Mouse (Mus musculus) layer of hippocampus, postnatal 14 days (tissue): ENCODE data around the gene Olfr287. TPM values are rescaled to one million over a fixed set of nuclear protein-coding genes. Genes with fewer than 3 reads are reported as not detected.

Source experiments
- DNase-seq, 2 experiments: peaks; one replicate each; pipeline ENCODE4 v3.0.0; 2021 to 2022; ENCODE audit warnings: low spot score in 2 of 2, mixed read lengths in 1 of 2
- long read RNA-seq, 2 experiments: library from polyadenylated mRNA; stranded (forward); transcript quantifications; one replicate each; pipeline ENCODE4 v2.0.0; 2021
- total RNA-seq, 2 experiments: library from RNA; stranded (reverse); gene quantifications; 2 replicates each; pipeline ENCODE4 v1.2.3; 2021

Olfr287 gene
- total RNA-seq: 1 to 10 TPM; 1.9 to 2.3 TPM
- long read RNA-seq, experiment 1, partial matches to known transcripts: 1 of 2 reads
- long read RNA-seq, experiment 1, other reads (novel, unspliced or antisense): 0 of 2 reads
- long read RNA-seq, experiment 2, partial matches to known transcripts: 1 of 3 reads
- long read RNA-seq, experiment 2, other reads (novel, unspliced or antisense): 0 of 3 reads

- DNase-seq: peak in 1 of 2 experiments; percentile 12
Measured at GRCm38 (mm10) chr15:98220877-98221276, at the start of gene Olfr287, which contains the start of gene Gm44579. Olfr287 (minus strand) TSS chr15:98221056. Gm44579 (minus strand) TSS chr15:98220977.

DNA sequence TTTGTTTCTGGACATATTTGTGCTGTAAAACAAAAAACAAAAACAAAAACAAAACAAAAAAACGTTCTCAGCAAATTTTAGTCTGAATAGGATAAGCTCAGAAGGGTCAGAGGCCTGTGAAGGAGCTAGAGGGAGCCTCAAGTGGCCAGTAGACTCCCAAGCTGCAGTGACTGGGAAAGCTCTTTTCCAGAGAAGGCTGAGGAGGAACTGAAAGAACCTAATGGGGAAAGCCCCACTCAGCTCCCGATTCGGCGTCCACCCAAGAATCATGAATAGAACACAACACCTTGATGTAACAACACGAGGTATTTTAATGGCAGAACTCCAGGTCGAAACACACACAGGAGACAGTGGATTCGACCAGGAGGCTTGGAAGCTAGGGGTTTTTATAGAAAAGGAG is 36.9 kb upstream of the Olfr287 start:
- no peak for DNase-seq

- no peak for DNase-seq
Measured at GRCm38 (mm10) chr15:98257193-98257592, 36.3 kb upstream of the Olfr287 start, which contains the start of gene H1fnt. H1fnt (minus strand) TSS chr15:98257293.

- no peak for DNase-seq
Measured at GRCm38 (mm10) chr15:98256271-98256670, 35.4 kb upstream of the Olfr287 start.

DNA sequence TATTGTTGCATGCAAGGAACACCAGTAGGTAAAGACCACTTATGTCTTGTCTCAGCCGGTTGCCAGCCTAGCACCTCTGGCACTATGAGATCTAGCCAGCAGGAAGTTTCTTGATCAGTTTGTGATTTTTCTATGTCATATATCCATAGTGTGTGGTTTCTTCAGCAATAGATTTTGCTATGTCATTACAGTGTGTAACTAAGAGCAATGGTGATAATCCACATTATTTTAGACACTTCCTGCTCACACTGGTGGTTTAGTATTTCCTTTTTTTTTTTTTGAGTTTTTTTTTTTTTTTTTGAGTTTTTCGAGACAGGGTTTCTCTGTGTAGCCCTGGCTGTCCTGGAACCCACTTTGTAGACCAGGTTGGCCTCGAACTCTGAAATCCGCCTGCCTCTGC is 14.6 kb upstream of the Olfr287 start:
- no peak for DNase-seq

DNA sequence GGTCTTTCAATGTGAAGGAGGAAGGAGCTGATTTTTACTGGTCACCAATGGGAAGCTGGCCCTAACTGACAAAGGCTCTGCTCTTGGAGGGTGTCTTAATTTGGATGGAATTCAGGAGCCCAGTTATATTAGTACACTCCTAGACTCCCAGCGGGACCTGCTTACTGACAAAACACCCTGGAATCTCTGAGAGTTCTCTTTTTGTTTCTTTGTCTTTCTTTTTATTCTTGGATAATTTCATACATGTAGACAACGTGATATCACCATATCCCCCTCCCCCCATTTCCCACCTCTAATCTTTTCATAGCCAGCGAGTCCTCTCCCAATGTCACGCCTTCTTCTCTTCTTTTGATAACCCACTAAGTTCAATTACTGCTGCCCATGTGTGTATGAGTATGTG is 13.5 kb upstream of the Olfr287 start, which contains the start of gene Olfr286:
Gene Olfr286 (minus strand): TSS at position 101 of the 400 bp plus-strand sequence.
- no peak for DNase-seq

DNA sequence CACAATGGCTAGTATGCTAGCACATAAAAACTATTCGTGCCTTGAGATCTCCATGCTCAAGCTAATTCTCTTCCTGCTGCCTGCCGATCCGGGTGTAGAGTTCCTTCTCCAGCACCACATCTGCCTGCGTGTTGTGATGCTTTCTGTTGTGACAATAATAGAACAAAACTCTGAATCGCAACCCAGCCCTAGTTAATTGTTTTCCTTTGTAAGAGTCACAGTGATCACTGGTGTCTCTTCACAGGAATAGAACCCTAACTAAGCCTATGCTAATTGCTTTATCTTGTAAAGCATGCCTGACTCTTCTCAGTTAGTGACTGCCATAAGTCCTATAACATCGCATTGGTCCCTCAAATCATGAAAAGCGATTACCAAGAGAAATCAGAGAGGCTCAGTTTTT is 5.2 kb upstream of the Olfr287 start:
- no peak for DNase-seq

DNA sequence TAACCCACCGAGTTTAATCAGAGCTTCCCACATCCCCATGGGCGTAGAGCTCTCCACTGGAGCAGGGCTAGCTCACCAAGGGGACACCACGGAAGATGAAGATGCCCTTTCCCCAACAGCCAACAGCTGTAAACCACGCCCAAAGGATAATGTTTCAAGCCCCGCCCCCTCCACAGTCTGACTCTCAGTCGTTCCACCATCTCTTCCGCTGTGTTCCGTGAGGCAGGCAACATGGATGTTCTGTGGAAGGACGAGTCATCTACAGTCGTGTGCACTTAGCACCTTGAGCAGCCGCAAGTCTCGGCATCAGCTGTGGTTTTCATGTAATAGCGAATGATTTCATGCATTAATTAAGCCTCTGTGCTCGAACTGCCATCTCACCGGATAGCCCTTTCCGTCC is 4.8 kb upstream of the Olfr287 start:
- no peak for DNase-seq

DNA sequence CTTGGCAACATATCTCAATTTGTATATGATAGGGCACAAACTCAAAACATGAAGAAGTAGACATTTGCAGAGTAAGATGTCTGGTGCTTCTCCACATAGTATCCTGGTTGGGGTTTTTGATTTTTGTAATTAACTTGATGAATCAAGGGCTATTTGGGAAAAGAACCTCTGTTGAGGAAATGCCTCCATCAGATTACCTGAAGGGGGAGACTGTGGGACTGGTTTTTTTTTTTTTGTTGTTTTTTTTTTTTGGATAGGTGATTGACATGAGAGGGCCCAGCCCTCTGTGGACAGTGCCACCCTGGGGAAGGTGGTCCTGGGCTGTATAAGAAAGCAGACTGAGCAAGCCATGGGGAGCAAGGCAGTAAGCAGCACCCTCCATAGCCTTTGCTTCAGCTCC is 1.5 kb upstream of the Olfr287 start:
- no peak for DNase-seq

- DNase-seq: no peak
Measured at GRCm38 (mm10) chr15:98214130-98214529, 6.7 kb downstream of the Olfr287 start.

DNA sequence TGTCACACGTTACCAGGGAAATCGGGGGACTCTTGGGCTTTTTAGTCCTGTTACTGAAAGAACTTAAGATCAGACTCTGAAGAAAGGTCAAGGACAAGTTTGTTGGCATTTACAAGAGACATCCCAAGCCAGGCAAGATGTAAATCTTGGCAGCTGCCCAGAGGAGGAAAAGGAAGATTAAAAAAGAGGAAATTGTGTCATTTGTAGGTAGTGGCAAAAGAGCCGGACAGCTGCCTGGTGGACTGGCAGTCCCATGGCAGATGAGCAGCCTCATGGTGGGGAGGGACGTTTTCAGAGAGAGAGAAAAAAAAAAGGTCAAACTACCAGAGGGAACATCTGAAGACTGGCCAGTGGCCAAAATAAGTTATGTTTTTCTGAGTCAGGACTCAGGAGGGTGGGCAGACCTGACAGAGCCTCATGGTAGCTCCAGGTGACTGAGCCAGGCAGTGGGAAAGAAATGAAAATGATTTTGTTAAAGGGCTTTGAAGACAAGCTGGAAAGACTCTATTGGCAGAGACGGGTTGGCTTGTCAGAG is 7.5 kb downstream of the Olfr287 start:
- no peak for DNase-seq

- DNase-seq: no peak
Measured at GRCm38 (mm10) chr15:98209676-98210075, 11.2 kb downstream of the Olfr287 start.

DNA sequence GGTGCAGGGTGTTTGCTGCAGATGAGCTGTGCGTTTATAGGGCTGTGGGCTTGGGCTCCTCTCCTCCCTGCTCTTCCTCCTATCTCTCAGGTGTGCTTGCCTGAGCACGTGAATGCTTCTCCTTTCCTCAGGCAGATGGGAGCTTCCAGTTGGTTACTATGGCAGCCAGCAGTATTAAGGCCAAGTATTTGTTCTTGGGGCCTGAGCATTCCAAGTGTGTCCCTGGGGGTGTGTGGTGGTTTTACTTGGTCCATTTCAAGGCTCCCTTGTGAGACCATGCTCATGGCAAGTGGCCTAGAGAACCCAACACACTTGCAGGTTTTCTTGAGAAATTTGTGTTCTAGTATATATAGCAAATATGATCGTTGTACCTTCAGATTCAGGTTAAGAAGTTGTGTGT is 25.4 kb downstream of the Olfr287 start, which contains the start of gene Olfr288:
Gene Olfr288 (minus strand): TSS at position 101 of the 400 bp plus-strand sequence.
- no peak for DNase-seq

GRCm38 (mm10) chr15:98184456-98184855 is 36.4 kb downstream of the Olfr287 start:
- DNase-seq: no peak

GRCm38 (mm10) chr15:98181856-98182570 is 38.8 kb downstream of the Olfr287 start:
- DNase-seq: no peak

DNA sequence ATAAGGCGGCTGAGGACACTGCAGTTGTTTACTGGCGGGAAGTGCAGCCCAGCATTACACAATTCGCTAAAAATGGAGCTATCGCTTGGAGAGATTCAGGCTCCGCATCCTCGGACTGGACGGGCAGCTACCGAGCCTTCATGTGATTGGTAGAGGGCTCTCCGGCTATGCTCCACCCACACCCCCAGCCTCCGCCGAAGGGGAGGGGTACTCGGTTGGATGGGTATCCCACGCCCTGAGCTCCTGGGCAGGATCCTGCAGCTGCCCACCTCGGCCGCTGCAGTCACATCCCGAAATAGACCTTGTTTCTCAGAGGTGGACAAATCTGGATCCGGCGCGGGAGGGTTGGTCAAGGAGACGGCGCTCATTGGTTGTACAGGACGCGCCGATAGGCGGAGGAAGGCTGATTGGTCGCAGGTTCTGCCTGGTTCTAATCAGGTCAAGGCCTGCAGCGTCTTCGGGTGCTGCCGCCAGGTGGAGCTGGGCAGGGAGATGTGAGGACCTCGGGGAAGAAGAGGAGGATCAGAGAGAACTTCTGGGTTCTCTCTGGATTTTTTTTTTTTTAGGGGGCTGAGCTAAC is 39.6 kb downstream of the Olfr287 start:
- peak; percentile 91 for DNase-seq

- no peak for DNase-seq
Measured at GRCm38 (mm10) chr15:98180567-98181131, 40.2 kb downstream of the Olfr287 start.

DNA sequence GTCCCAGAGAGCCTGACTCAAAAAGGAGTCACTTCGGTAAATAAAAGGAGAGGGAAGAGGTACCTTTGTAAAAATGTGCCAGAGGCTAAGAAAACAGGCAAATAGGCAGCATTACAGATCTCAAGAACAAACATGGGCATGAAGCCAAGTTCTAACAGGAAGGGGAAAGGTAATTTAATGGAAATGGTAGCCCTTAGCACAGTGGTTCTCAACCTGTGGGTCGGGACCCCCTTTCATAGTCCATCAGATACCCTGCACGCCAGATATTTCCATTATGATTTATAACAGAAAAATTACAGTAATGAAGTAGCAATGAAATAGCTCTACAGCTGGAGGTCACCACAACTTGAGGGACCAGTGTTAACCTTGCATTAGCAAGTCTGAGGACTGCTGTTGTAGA is 43.5 kb downstream of the Olfr287 start:
- DNase-seq: no peak

GRCm38 (mm10) chr15:98173821-98174220 is 47.0 kb downstream of the Olfr287 start:
- peak; percentile 48 to 88 for DNase-seq

GRCm38 (mm10) chr15:98172113-98172512 is 48.7 kb downstream of the Olfr287 start:
- no peak for DNase-seq

GRCm38 (mm10) chr15:98170917-98171316 is 49.9 kb downstream of the Olfr287 start:
- DNase-seq: no peak

- DNase-seq: peak; percentile 61 to 64
Measured at GRCm38 (mm10) chr15:98170365-98170764, 50.5 kb downstream of the Olfr287 start.
